Mouse (Mus musculus) liver, embryonic 13.5 days (tissue): ENCODE data around the gene Arl14ep. TPM values are rescaled to one million over a fixed set of nuclear protein-coding genes. Genes with fewer than 3 reads are reported as not detected.
"Not testable (repeated sequence)": the region's sequence is repeated elsewhere in the genome, so short reads cannot be mapped to it uniquely, and the experiment has no call there.

Experiments
- ATAC-seq: fragments of 200-750 bp; cut with Nextera tagmentation; 2 replicates; pipeline ENCODE4 v1.8.0; 2017; ENCODE audit warnings: low read depth, mild to moderate bottlenecking, moderate number of reproducible peaks, moderate library complexity
- DNase-seq: peaks from one replicate; pipeline ENCODE4 v3.0.0; 2022
- H3K27ac ChIP-seq: fragments of 300-500 bp; sonication (generic); 2 replicates; pipeline ENCODE4 v1.5.1; 2015; ENCODE audit warnings: moderate library complexity, mild to moderate bottlenecking, inconsistent platforms
- H3K27me3 ChIP-seq: fragments of 300-500 bp; sonication (generic); 2 replicates; pipeline ENCODE4 v1.6.1; 2015; ENCODE audit warnings: mild to moderate bottlenecking, inconsistent platforms
- H3K36me3 ChIP-seq: fragments of 300-500 bp; sonication (generic); 2 replicates; pipeline ENCODE4 v1.6.1; 2015; ENCODE audit warnings: mild to moderate bottlenecking, inconsistent platforms
- H3K4me1 ChIP-seq: fragments of 300-500 bp; sonication (generic); replicated peaks from 2 replicates; pipeline ENCODE4 v1.6.1; 2015; ENCODE audit warnings: inconsistent platforms
- H3K4me2 ChIP-seq: fragments of 300-500 bp; sonication (generic); 2 replicates; pipeline ENCODE4 v1.6.1; 2015; ENCODE audit warnings: inconsistent platforms, mild to moderate bottlenecking, moderate library complexity
- H3K4me3 ChIP-seq: fragments of 300-500 bp; sonication (generic); replicated peaks from 2 replicates; pipeline ENCODE4 v1.5.1; 2015; ENCODE audit warnings: mild to moderate bottlenecking, inconsistent platforms
- H3K9ac ChIP-seq: fragments of 300-500 bp; sonication (generic); 2 replicates; pipeline ENCODE4 v1.6.1; 2015; ENCODE audit warnings: mild to moderate bottlenecking, inconsistent platforms
- H3K9me3 ChIP-seq: fragments of 300-500 bp; sonication (generic); replicated peaks from 2 replicates; pipeline ENCODE4 v1.6.1; 2016; ENCODE audit warnings: inconsistent platforms
- WGBS: fragments of 180-500 bp; shearing (Covaris S2); methylation state at CpG from one replicate; pipeline ENCODE4 v1.1.7; 2015; ENCODE audit not compliant: insufficient replicate concordance; 5-methylcytosine and 5-hydroxymethylcytosine counted together
- polyA plus RNA-seq: library from polyadenylated mRNA; unstranded; fragments of >200 nt; fragmentation: Nextera tagmentation; extraction: Ambion mirVana; gene quantifications from 2 replicates; pipeline ENCODE4 v1.2.1, GENCODE M21; 2015

Arl14ep gene
- 9.8 and 11.6 TPM in 2 replicates for polyA plus RNA-seq

GRCm38 (mm10) chr2:106973959-106974639 is at the start of gene Arl14ep:
Arl14ep (minus strand) TSS chr2:106974424.
- Histone ChIP-seq H3K4me2 (peak within 1 kb of the TSS; percentile 70), H3K9me3 (no peaks in the 10 kb centered on the region), H3K27me3 (no peaks in the 10 kb centered on the region), H3K36me3 (0 out of 2 replicates have a peak, but pooled peaks cover 2% of the 10 kb centered on the region), H3K4me1 (peaks cover 17% of the 10 kb centered on the region), H3K4me3 (peak within 1 kb of the TSS; percentile 79), H3K9ac (peak within 1 kb of the TSS; percentile 85), H3K27ac (0 out of 2 replicates have a peak within 1 kb of the TSS, but pooled peaks have one; percentile 9)
- ATAC-seq (peak; percentile 96), DNase-seq (peak; percentile 75)
- under 1% methylated on average over 36 of the region's 36 CpGs for WGBS

- 74% methylated on average over 5 of the region's 5 CpGs for WGBS
- DNase-seq = no peak
- H3K4me3 ChIP-seq = no peak overlapping the region
- H3K36me3 ChIP-seq = no peaks in the 10 kb centered on the region
- no peak overlapping the region for H3K9ac ChIP-seq
- no peaks in the 10 kb centered on the region for H3K9me3 ChIP-seq
- H3K27me3 ChIP-seq = no peaks in the 10 kb centered on the region
- no peak for ATAC-seq
- no peak overlapping the region for H3K27ac ChIP-seq
- no peaks in the 10 kb centered on the region for H3K4me1 ChIP-seq
- no peak overlapping the region for H3K4me2 ChIP-seq
Measured at GRCm38 (mm10) chr2:107022713-107023112, 48.5 kb upstream of the Arl14ep start.

GRCm38 (mm10) chr2:107019331-107019730 is 45.1 kb upstream of the Arl14ep start:
- no peaks in the 10 kb centered on the region for H3K9me3 ChIP-seq
- 52% methylated on average over 2 of the region's 2 CpGs for WGBS
- no peak for ATAC-seq

GRCm38 (mm10) chr2:107013161-107013560 is 38.9 kb upstream of the Arl14ep start:
- H3K4me3 ChIP-seq = no peak overlapping the region
- 55% methylated on average over 4 of the region's 4 CpGs for WGBS
- H3K9ac ChIP-seq = no peak overlapping the region
- H3K4me2 ChIP-seq = no peak overlapping the region
- H3K4me1 ChIP-seq = no peaks in the 10 kb centered on the region
- no peak overlapping the region for H3K27ac ChIP-seq
- H3K9me3 ChIP-seq = no peaks in the 10 kb centered on the region
- DNase-seq (no peak), ATAC-seq (no peak)
- no peaks in the 10 kb centered on the region for H3K27me3 ChIP-seq
- H3K36me3 ChIP-seq = no peaks in the 10 kb centered on the region

More at GRCm38 (mm10) chr2:107019331-107019730, 45.1 kb upstream of the Arl14ep start:
- Histone ChIP-seq H3K9ac (no peak overlapping the region), H3K27ac (no peak overlapping the region), H3K4me1 (no peaks in the 10 kb centered on the region), H3K36me3 (no peaks in the 10 kb centered on the region), H3K27me3 (no peaks in the 10 kb centered on the region), H3K4me2 (no peak overlapping the region), H3K4me3 (no peak overlapping the region)
- DNase-seq = no peak

- Histone ChIP-seq H3K4me1 (no peaks in the 10 kb centered on the region), H3K4me2 (no peak overlapping the region), H3K9me3 (no peaks in the 10 kb centered on the region), H3K4me3 (no peak overlapping the region), H3K36me3 (no peaks in the 10 kb centered on the region), H3K27me3 (no peaks in the 10 kb centered on the region), H3K9ac (no peak overlapping the region), H3K27ac (no peak overlapping the region)
- DNase-seq (no peak), ATAC-seq (no peak)
- WGBS = 71% methylated on average over 4 of the region's 4 CpGs
Measured at GRCm38 (mm10) chr2:107012318-107012717, 38.1 kb upstream of the Arl14ep start.

- no peak overlapping the region for H3K9ac ChIP-seq
- no peak overlapping the region for H3K4me2 ChIP-seq
- H3K4me3 ChIP-seq = no peak overlapping the region
- no peaks in the 10 kb centered on the region for H3K9me3 ChIP-seq
- H3K27me3 ChIP-seq = no peaks in the 10 kb centered on the region
- H3K27ac ChIP-seq = no peak overlapping the region
- DNase-seq (no peak), ATAC-seq (no peak)
- H3K36me3 ChIP-seq = no peaks in the 10 kb centered on the region
- WGBS = 60% methylated on average over 6 of the region's 6 CpGs
- H3K4me1 ChIP-seq = no peaks in the 10 kb centered on the region
Measured at GRCm38 (mm10) chr2:107010160-107010559, 35.9 kb upstream of the Arl14ep start.

- no peak overlapping the region for H3K4me3 ChIP-seq
- WGBS = 60% methylated on average over 3 of the region's 3 CpGs
Measured at GRCm38 (mm10) chr2:107006378-107006777, 32.2 kb upstream of the Arl14ep start.

GRCm38 (mm10) chr2:107005876-107006275 is 31.7 kb upstream of the Arl14ep start:
- not testable (repeated sequence) for H3K27ac ChIP-seq, DNase-seq, H3K9ac ChIP-seq, H3K27me3 ChIP-seq, ATAC-seq, H3K36me3 ChIP-seq, H3K4me1 ChIP-seq, H3K4me3 ChIP-seq, H3K9me3 ChIP-seq, H3K4me2 ChIP-seq
- 52% methylated on average over 4 of the region's 4 CpGs for WGBS

More at GRCm38 (mm10) chr2:107006378-107006777, 32.2 kb upstream of the Arl14ep start:
- Histone ChIP-seq H3K9me3 (no peaks in the 10 kb centered on the region), H3K4me2 (no peak overlapping the region), H3K9ac (no peak overlapping the region), H3K36me3 (no peaks in the 10 kb centered on the region), H3K4me1 (no peaks in the 10 kb centered on the region), H3K27ac (no peak overlapping the region), H3K27me3 (no peaks in the 10 kb centered on the region)
- no peak for DNase-seq
- ATAC-seq = no peak

GRCm38 (mm10) chr2:106991261-106991660 is 17.0 kb upstream of the Arl14ep start:
- no peaks in the 10 kb centered on the region for H3K4me1 ChIP-seq
- DNase-seq (no peak), ATAC-seq (no peak)
- 36% methylated on average over 1 of the region's 1 CpGs for WGBS
- no peak overlapping the region for H3K9ac ChIP-seq
- H3K27me3 ChIP-seq = no peaks in the 10 kb centered on the region
- H3K9me3 ChIP-seq = no peaks in the 10 kb centered on the region
- H3K36me3 ChIP-seq = no peaks in the 10 kb centered on the region
- H3K4me3 ChIP-seq = no peak overlapping the region
- H3K4me2 ChIP-seq = no peak overlapping the region
- H3K27ac ChIP-seq = no peak overlapping the region

GRCm38 (mm10) chr2:106984945-106985344 is 10.7 kb upstream of the Arl14ep start:
- ATAC-seq (no peak), DNase-seq (no peak)
- no peak overlapping the region for H3K9ac ChIP-seq
- H3K4me2 ChIP-seq = no peak overlapping the region
- H3K27me3 ChIP-seq = no peaks in the 10 kb centered on the region
- no peaks in the 10 kb centered on the region for H3K4me1 ChIP-seq
- 53% methylated on average over 2 of the region's 2 CpGs for WGBS
- H3K9me3 ChIP-seq = no peaks in the 10 kb centered on the region
- H3K36me3 ChIP-seq = no peaks in the 10 kb centered on the region
- no peak overlapping the region for H3K27ac ChIP-seq
- H3K4me3 ChIP-seq = no peak overlapping the region

GRCm38 (mm10) chr2:106982503-106982902 is 8.3 kb upstream of the Arl14ep start:
- Histone ChIP-seq H3K27ac (no peak overlapping the region), H3K27me3 (no peaks in the 10 kb centered on the region), H3K36me3 (no peaks in the 10 kb centered on the region), H3K4me1 (no peaks in the 10 kb centered on the region), H3K4me3 (no peak overlapping the region), H3K9me3 (no peaks in the 10 kb centered on the region), H3K9ac (no peak overlapping the region), H3K4me2 (no peak overlapping the region)
- no peak for DNase-seq
- 40% methylated on average over 6 of the region's 6 CpGs for WGBS
- ATAC-seq = no peak

- no peak for DNase-seq
- WGBS = 66% methylated on average over 3 of the region's 3 CpGs
Measured at GRCm38 (mm10) chr2:106976472-106976871, 2.2 kb upstream of the Arl14ep start.

More at GRCm38 (mm10) chr2:106976472-106976871, 2.2 kb upstream of the Arl14ep start:
- H3K9ac ChIP-seq = no peak overlapping the region
- H3K9me3 ChIP-seq = no peaks in the 10 kb centered on the region
- H3K27me3 ChIP-seq = no peaks in the 10 kb centered on the region
- H3K4me2 ChIP-seq = no peak overlapping the region
- no peaks in the 10 kb centered on the region for H3K36me3 ChIP-seq
- peaks cover 11% of the 10 kb centered on the region for H3K4me1 ChIP-seq
- H3K4me3 ChIP-seq = no peak overlapping the region
- H3K27ac ChIP-seq = no peak overlapping the region
- ATAC-seq = no peak
